Mouse (Mus musculus) liver, embryonic 16.5 days (tissue): Measurements from ENCODE around the gene Dynlt1c. TPM values are rescaled to one million over a fixed set of nuclear protein-coding genes. Genes with fewer than 3 reads are reported as not detected.
"Not testable (repeated sequence)": the region's sequence is repeated elsewhere in the genome, so short reads cannot be mapped to it uniquely, and the experiment has no call there.

Experiments
- ATAC-seq: fragments of 200-750 bp; cut with Nextera tagmentation; 2 replicates; pipeline ENCODE4 v1.8.0; 2017; ENCODE audit warnings: low read depth, mild to moderate bottlenecking, moderate number of reproducible peaks, moderate library complexity
- H3K27ac ChIP-seq: fragments of 300-500 bp; sonication (generic); 2 replicates; pipeline ENCODE4 v1.5.1; 2014; ENCODE audit warnings: mild to moderate bottlenecking, low read length
- H3K27me3 ChIP-seq: fragments of 300-500 bp; sonication (generic); 2 replicates; pipeline ENCODE4 v1.6.1; 2014; ENCODE audit warnings: low read depth, low read length, mixed read lengths; ENCODE audit not compliant: control insufficient read depth, insufficient read depth
- H3K36me3 ChIP-seq: fragments of 300-500 bp; sonication (generic); 2 replicates; pipeline ENCODE4 v1.6.1; 2014; ENCODE audit warnings: mild to moderate bottlenecking; ENCODE audit not compliant: control insufficient read depth, insufficient read depth
- H3K4me1 ChIP-seq: fragments of 300-500 bp; sonication (generic); 2 replicates; pipeline ENCODE4 v1.6.1; 2014; ENCODE audit warnings: low read depth, low read length, mixed read lengths; ENCODE audit not compliant: control insufficient read depth
- H3K4me2 ChIP-seq: fragments of 300-500 bp; sonication (generic); 2 replicates; pipeline ENCODE4 v1.6.1; 2014; ENCODE audit warnings: low read depth, low read length, mixed read lengths
- H3K4me3 ChIP-seq: fragments of 300-500 bp; sonication (generic); 2 replicates; pipeline ENCODE4 v1.5.1; 2014; ENCODE audit warnings: low read depth, mild to moderate bottlenecking, low read length
- H3K9ac ChIP-seq: fragments of 300-500 bp; sonication (generic); 2 replicates; pipeline ENCODE4 v1.6.1; 2014; ENCODE audit warnings: low read depth, low read length
- H3K9me3 ChIP-seq: fragments of 300-500 bp; sonication (generic); replicated peaks from 2 replicates; pipeline ENCODE4 v1.6.1; 2016; ENCODE audit warnings: low read length; ENCODE audit not compliant: control insufficient read depth
- WGBS: fragments of 180-500 bp; shearing (Covaris S2); extraction: QIAGEN DNeasy Blood & Tissue Kit; methylation state at CpG from one replicate; pipeline ENCODE4 v1.1.7; 2014; ENCODE audit not compliant: insufficient replicate concordance; 5-methylcytosine and 5-hydroxymethylcytosine counted together
- polyA plus RNA-seq: library from polyadenylated mRNA; unstranded; fragments of >200 nt; fragmentation: Nextera tagmentation; extraction: Ambion mirVana; gene quantifications from 2 replicates; pipeline ENCODE4 v1.2.1, GENCODE M21; 2015

The Dynlt1c gene
- polyA plus RNA-seq, 1 experiment from 2014 or later = 8.5 TPM

- not testable (repeated sequence) for H3K4me1 ChIP-seq, H3K27ac ChIP-seq, H3K36me3 ChIP-seq, H3K4me3 ChIP-seq, H3K9me3 ChIP-seq, H3K27me3 ChIP-seq, H3K9ac ChIP-seq, H3K4me2 ChIP-seq, ATAC-seq
- 71% methylated on average over 6 of the region's 6 CpGs for WGBS
These were observed 31.4 kb downstream of the Dynlt1c start for GRCm38 (mm10) chr17:6632850-6633249.

GRCm38 (mm10) chr17:6635781-6636180, 34.3 kb downstream of the Dynlt1c start:
- H3K9ac ChIP-seq, H3K4me1 ChIP-seq, ATAC-seq, H3K36me3 ChIP-seq, H3K27ac ChIP-seq, H3K9me3 ChIP-seq, H3K4me3 ChIP-seq, H3K4me2 ChIP-seq, H3K27me3 ChIP-seq: not testable (repeated sequence)
- 56% methylated on average over 1 of the region's 4 CpGs for WGBS

- H3K4me1 ChIP-seq = no peaks in the 10 kb centered on the region
- H3K27me3 ChIP-seq = no peaks in the 10 kb centered on the region
- H3K9me3 ChIP-seq = no peaks in the 10 kb centered on the region
- ATAC-seq = no peak
- H3K36me3 ChIP-seq = no peaks in the 10 kb centered on the region
- no peak overlapping the region for H3K4me3 ChIP-seq
- H3K9ac ChIP-seq = no peak overlapping the region
- no peak overlapping the region for H3K4me2 ChIP-seq
- 70% methylated on average over 5 of the region's 5 CpGs for WGBS
- no peak overlapping the region for H3K27ac ChIP-seq
These were observed 35.4 kb downstream of the Dynlt1c start for GRCm38 (mm10) chr17:6636861-6637260.

GRCm38 (mm10) chr17:6637434-6637833, 36.0 kb downstream of the Dynlt1c start:
- H3K36me3 ChIP-seq, H3K4me2 ChIP-seq, H3K4me1 ChIP-seq, ATAC-seq, H3K4me3 ChIP-seq, H3K27ac ChIP-seq, H3K9ac ChIP-seq, H3K9me3 ChIP-seq, H3K27me3 ChIP-seq: not testable (repeated sequence)
- 68% methylated on average over 4 of the region's 4 CpGs for WGBS

- H3K9ac ChIP-seq, ATAC-seq, H3K4me2 ChIP-seq, H3K27ac ChIP-seq, H3K9me3 ChIP-seq, H3K4me3 ChIP-seq, H3K4me1 ChIP-seq, H3K36me3 ChIP-seq, H3K27me3 ChIP-seq: not testable (repeated sequence)
- WGBS = 55% methylated on average over 8 of the region's 8 CpGs
These were observed 37.0 kb downstream of the Dynlt1c start for GRCm38 (mm10) chr17:6638444-6638843.

- not testable (repeated sequence) for H3K27ac ChIP-seq, H3K9me3 ChIP-seq, H3K27me3 ChIP-seq, H3K9ac ChIP-seq, ATAC-seq, H3K4me3 ChIP-seq, H3K4me1 ChIP-seq, H3K4me2 ChIP-seq, H3K36me3 ChIP-seq
- WGBS = 77% methylated on average over 14 of the region's 21 CpGs
These were observed 38.0 kb downstream of the Dynlt1c start for GRCm38 (mm10) chr17:6639486-6639885.

- not testable (repeated sequence) for H3K4me2 ChIP-seq, H3K4me1 ChIP-seq, H3K27me3 ChIP-seq, H3K9ac ChIP-seq, H3K27ac ChIP-seq, ATAC-seq, H3K9me3 ChIP-seq, H3K36me3 ChIP-seq, H3K4me3 ChIP-seq
- WGBS = 59% methylated on average over 10 of the region's 10 CpGs
These were observed 38.7 kb downstream of the Dynlt1c start for GRCm38 (mm10) chr17:6640044-6640637.

- 60% methylated on average over 14 of the region's 14 CpGs for WGBS
- ATAC-seq, H3K4me3 ChIP-seq: not testable (repeated sequence)
These were observed 39.4 kb downstream of the Dynlt1c start for GRCm38 (mm10) chr17:6640771-6641429.

GRCm38 (mm10) chr17:6644210-6644609, 42.7 kb downstream of the Dynlt1c start:
- not testable (repeated sequence) for H3K36me3 ChIP-seq, H3K9me3 ChIP-seq, H3K4me1 ChIP-seq, H3K4me3 ChIP-seq, ATAC-seq, H3K27me3 ChIP-seq, H3K9ac ChIP-seq, H3K4me2 ChIP-seq, H3K27ac ChIP-seq
- WGBS = 71% methylated on average over 8 of the region's 9 CpGs

More at GRCm38 (mm10) chr17:6640771-6641429, 39.4 kb downstream of the Dynlt1c start:
- H3K27ac ChIP-seq, H3K36me3 ChIP-seq, H3K9ac ChIP-seq, H3K4me1 ChIP-seq, H3K4me2 ChIP-seq, H3K9me3 ChIP-seq, H3K27me3 ChIP-seq: not testable (repeated sequence)
